Mouse (Mus musculus): Measurements from ENCODE around the gene 1700088E04Rik. TPM values are rescaled to one million over a fixed set of nuclear protein-coding genes. Genes with fewer than 3 reads are reported as not detected.

The 1700088E04Rik gene
- polyA plus RNA-seq, 1 experiment: 18.6 TPM

- DNase-seq (ENCODE audit: extremely low spot score in 1 of 2, low spot score in 1 of 2): no peak
These were observed 7.8 kb downstream of the 1700088E04Rik start for GRCm38 (mm10) chr15:79133191-79133661.

DNA sequence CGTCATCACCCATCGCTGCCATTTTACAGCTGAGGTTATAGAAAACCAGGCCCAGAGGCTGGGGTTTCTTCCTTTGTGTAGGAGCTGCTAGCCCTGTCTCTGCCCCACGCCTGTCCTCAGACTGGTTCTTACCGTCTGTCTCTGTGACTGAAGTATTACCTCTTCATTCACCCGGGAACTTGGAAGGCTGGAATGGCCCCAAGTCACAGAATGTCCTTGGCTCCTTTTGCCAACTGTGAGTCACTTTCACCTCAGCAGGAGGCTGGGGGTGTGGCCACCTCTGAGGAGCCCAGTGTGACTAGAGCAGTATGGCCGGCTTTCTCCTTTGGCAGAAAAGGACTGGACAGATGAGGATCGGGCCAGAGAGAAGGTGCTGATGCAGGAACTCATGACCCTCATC, 9.6 kb downstream of the 1700088E04Rik start:
- no peak for DNase-seq (ENCODE audit: extremely low spot score in 1 of 2, low spot score in 1 of 2)

- DNase-seq (ENCODE audit: extremely low spot score in 1 of 2, low spot score in 1 of 2): no peak
These were observed 10.3 kb downstream of the 1700088E04Rik start for GRCm38 (mm10) chr15:79130782-79131181.

- no peak for DNase-seq (ENCODE audit: extremely low spot score in 1 of 2, low spot score in 1 of 2)
These were observed 11.7 kb downstream of the 1700088E04Rik start for GRCm38 (mm10) chr15:79129311-79129710.

DNA sequence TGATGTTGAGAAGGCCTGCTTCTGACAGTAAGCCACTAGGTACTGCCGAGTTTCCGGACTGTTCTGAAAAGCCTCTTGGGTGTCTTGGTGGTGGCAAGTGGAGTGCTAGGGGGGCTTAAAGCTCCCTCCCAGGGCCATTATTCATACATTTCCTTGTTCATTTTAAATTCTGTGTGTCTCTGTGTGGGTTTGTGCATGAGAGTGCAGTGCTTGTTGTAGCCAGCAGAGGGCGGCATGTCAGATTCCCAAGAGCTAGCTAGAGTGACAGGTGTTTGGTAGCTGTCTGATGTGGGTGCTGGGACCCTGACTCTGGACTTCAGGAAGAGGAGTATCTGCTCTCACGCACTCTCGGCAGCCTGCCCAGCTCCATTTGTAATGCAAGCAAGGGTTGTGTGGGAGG, 12.8 kb downstream of the 1700088E04Rik start:
- DNase-seq (ENCODE audit: extremely low spot score in 1 of 2, low spot score in 1 of 2): no peak

GRCm38 (mm10) chr15:79127101-79127500, 14.0 kb downstream of the 1700088E04Rik start:
- DNase-seq (ENCODE audit: extremely low spot score in 1 of 2, low spot score in 1 of 2): no peak

- DNase-seq (ENCODE audit: extremely low spot score in 1 of 2, low spot score in 1 of 2): peak in 1 of 2 experiments; percentile 66
These were observed 14.7 kb downstream of the 1700088E04Rik start for GRCm38 (mm10) chr15:79126217-79126932.

DNA sequence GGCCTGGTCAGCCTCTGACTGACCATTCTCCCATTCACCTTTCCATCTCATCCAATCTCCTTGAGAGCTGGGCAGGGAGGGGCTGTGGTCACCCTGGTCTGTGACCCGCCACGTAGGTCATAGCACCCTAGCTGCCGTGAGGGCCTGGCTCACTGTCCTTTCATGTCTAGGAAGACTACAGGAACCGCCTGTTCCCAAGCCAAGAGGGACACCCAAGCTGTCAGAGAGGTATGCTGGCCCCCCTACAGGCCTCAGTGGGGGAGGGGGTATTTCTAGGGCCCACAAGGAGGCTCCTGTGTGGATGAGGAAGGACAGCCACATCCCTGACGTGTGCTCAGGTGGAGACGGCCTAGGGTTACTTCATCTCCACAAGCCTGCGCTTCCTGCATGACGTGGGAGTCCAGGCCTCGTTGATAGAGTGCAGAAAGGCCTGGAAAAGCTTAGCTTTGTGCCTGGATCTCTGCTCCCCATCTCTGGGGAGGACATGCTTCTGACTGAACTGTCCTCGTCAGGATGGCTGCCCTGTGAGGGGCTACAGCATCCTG, 16.6 kb downstream of the 1700088E04Rik start:
- no peak for DNase-seq (ENCODE audit: extremely low spot score in 1 of 2, low spot score in 1 of 2)

GRCm38 (mm10) chr15:79123751-79124150, 17.3 kb downstream of the 1700088E04Rik start:
- DNase-seq (ENCODE audit: extremely low spot score in 1 of 2, low spot score in 1 of 2): no peak

DNA sequence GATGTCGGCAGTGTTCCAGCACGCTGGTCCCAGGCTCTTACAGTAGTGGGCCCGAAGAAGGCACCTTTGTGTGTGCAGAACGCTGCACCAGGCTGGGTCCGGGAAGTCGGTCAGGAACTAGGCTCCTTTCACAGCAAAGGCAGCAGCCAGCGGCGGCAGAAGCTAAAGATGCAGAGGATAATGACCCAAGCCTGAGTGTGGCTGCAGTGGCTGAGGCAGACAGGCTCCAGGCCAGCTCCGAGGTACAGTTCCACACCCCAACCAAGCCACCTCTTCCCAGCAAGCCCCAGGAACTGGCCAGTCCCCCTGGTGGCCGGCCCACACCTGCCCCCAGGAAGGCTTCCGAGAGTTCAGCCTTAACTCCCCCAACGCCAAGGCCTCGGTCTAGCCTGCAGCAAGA, 18.5 kb downstream of the 1700088E04Rik start:
- DNase-seq (ENCODE audit: extremely low spot score in 1 of 2, low spot score in 1 of 2): no peak

DNA sequence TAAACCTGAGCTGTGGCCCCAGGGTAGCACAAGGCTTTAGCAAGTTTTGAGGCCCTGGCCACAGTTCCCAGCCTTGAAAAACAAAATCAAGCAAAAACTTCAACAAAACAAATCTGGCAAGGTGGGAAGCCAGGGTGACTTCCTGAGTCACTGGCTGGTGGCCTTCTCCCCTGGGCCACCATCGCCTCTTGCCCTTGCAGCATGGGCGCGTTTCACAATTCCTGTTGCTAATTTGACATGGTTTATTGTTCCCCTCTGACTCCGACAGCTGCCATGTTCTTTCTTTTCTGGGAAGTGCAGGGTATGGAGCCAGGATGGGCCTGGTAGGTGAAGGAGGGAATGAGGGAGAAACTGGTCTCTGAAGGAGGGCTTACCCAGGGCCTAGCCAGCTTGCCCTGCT, 18.9 kb downstream of the 1700088E04Rik start:
- no peak for DNase-seq (ENCODE audit: extremely low spot score in 1 of 2, low spot score in 1 of 2)

- no peak for DNase-seq (ENCODE audit: extremely low spot score in 1 of 2, low spot score in 1 of 2)
These were observed 21.6 kb downstream of the 1700088E04Rik start for GRCm38 (mm10) chr15:79119491-79119890.

- DNase-seq (ENCODE audit: extremely low spot score in 1 of 2, low spot score in 1 of 2): no peak
These were observed 25.8 kb downstream of the 1700088E04Rik start for GRCm38 (mm10) chr15:79115276-79115675.

- DNase-seq (ENCODE audit: extremely low spot score in 1 of 2, low spot score in 1 of 2): no peak
These were observed 29.3 kb downstream of the 1700088E04Rik start for GRCm38 (mm10) chr15:79111774-79112173.

DNA sequence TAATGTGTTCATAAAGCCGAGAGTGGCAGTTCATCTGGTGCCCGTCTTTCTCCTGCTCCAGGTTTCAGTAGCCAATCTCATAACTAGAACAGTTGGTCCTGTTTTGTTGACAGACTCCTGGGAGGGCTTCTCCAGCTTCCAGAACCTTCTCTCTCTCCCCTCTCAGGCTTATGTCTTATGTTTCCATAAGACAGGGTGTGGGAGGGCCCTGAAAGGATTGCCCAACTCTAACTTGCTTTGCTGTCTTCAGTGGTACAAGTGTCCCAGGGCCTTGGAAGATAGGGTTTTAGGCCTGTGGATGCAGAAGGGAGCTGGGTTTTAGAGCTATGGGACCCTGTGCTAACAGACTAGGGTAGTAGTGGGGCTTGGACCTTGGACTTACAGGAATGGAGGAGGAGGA, 30.5 kb downstream of the 1700088E04Rik start:
- no peak for DNase-seq (ENCODE audit: extremely low spot score in 1 of 2, low spot score in 1 of 2)

GRCm38 (mm10) chr15:79110031-79110430, 31.0 kb downstream of the 1700088E04Rik start:
- DNase-seq (ENCODE audit: extremely low spot score in 1 of 2, low spot score in 1 of 2): no peak

DNA sequence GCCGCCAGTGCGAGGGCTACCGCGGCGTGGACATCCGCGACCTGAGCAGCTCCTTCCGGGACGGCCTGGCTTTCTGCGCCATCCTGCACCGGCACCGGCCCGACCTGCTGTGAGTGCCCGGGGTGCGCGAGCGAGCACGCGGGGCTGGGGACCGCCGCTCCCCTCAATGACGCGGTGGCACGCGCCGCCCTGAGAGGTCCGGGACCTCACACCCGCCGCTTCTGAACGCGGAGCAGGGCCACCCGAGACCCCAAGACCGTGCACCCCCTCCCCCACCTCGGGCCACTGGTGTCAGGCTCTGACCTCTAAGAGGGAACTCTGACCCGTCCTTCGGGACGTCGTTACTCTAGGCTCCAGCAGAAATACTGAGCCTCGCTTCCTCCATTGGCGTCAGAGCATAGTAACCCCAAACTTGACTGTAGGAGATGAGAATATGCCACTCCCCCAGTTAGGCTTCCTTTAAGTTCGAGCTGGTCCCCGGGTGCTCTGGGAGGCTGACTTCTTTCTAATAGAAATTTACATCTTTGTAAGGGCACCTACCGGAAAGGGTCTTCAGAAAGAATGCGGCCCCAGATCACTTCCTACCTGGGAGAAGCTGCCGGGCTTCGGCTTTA, 31.6 kb downstream of the 1700088E04Rik start:
- no peak for DNase-seq (ENCODE audit: extremely low spot score in 1 of 2, low spot score in 1 of 2)

GRCm38 (mm10) chr15:79108421-79109320, 32.4 kb downstream of the 1700088E04Rik start, which contains the start of gene Micall1:
Micall1 (plus strand) TSS chr15:79108898.
- DNase-seq (ENCODE audit: extremely low spot score in 1 of 2, low spot score in 1 of 2): no peak

- no peak for DNase-seq (ENCODE audit: extremely low spot score in 1 of 2, low spot score in 1 of 2)
These were observed 33.1 kb downstream of the 1700088E04Rik start for GRCm38 (mm10) chr15:79107966-79108365.

- DNase-seq (ENCODE audit: extremely low spot score in 1 of 2, low spot score in 1 of 2): no peak
These were observed 35.2 kb downstream of the 1700088E04Rik start for GRCm38 (mm10) chr15:79105804-79106203.

DNA sequence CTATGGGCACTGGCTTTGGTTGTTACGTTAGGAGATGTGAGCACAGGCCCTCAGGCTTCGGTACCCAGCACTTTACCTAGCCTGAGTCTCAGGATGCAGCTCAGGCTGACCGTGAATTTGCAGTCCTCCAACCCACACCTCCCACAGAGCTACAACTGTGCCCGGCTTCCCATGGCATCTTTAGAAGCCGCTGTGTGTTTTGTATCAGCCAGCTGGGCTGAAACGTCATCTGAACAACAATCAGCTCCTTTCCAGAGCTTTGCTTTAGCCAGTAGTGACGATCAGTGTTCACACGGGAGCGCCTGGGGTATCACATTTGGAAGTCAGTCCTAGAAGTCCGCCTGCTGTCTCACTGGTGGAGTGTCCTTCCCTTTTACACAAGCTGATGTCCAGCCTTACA, 37.8 kb downstream of the 1700088E04Rik start:
- DNase-seq (ENCODE audit: extremely low spot score in 1 of 2, low spot score in 1 of 2): no peak

All from frontal cortex, adult 2 months (tissue).